Mouse (Mus musculus): Measurements from ENCODE around the gene Ednrb. TPM values are rescaled to one million over a fixed set of nuclear protein-coding genes. Genes with fewer than 3 reads are reported as not detected.
A peak's percentile ranks its signal among the peaks of the same experiment; 100 is the strongest.

Gene Ednrb
- polyA plus RNA-seq (2016; fragmentation: Nextera tagmentation; extraction: Ambion mirVana), result 120 and 130 TPM in 2 replicates

- Histone ChIP-seq H3K27me3 (replicated peaks) (no peaks in the 10 kb centered on the region), H3K4me2 (peak within 1 kb of the TSS; percentile 98), H3K36me3 (no peaks in the 10 kb centered on the region), H3K9me3 (replicated peaks) (no peaks in the 10 kb centered on the region), H3K4me3 (peak within 1 kb of the TSS; percentile 68), H3K4me1 (replicated peaks) (peaks cover 12% of the 10 kb centered on the region), H3K27ac (ENCODE audit: poor library complexity, severe bottlenecking) (peak within 1 kb of the TSS; percentile 88), H3K9ac (peak within 1 kb of the TSS; percentile 80)
- peak; percentile 77 for ATAC-seq (ENCODE audit: insufficient number of reproducible peaks, low FRiP score)
- WGBS, result under 1% methylated on average over 24 of the region's 24 CpGs
Measured at GRCm38 (mm10) chr14:103844011-103844549, at the start of gene Ednrb. Gene Ednrb, minus strand, starts transcription at chr14:103844402.

GRCm38 (mm10) chr14:103892411-103892938 is 48.3 kb upstream of the Ednrb start:
- no peak overlapping the region for H3K9ac ChIP-seq
- no peaks in the 10 kb centered on the region for H3K27me3 ChIP-seq (replicated peaks)
- H3K27ac ChIP-seq (ENCODE audit: poor library complexity, severe bottlenecking), result no peak overlapping the region
- no peaks in the 10 kb centered on the region for H3K36me3 ChIP-seq
- H3K9me3 ChIP-seq (replicated peaks), result no peaks in the 10 kb centered on the region
- ATAC-seq (ENCODE audit: insufficient number of reproducible peaks, low FRiP score), result peak; percentile 67; the same call in 1 of the 2 replicates
- no peak overlapping the region for H3K4me2 ChIP-seq
- H3K4me1 ChIP-seq (replicated peaks), result no peaks in the 10 kb centered on the region
- 53% methylated on average over 8 of the region's 8 CpGs for WGBS
- H3K4me3 ChIP-seq, result no peak overlapping the region

GRCm38 (mm10) chr14:103890761-103891160 is 46.6 kb upstream of the Ednrb start:
- Histone ChIP-seq H3K9ac (no peak overlapping the region), H3K27ac (ENCODE audit: poor library complexity, severe bottlenecking) (no peak overlapping the region), H3K4me2 (no peak overlapping the region), H3K27me3 (replicated peaks) (no peaks in the 10 kb centered on the region), H3K4me3 (no peak overlapping the region), H3K9me3 (replicated peaks) (no peaks in the 10 kb centered on the region), H3K36me3 (no peaks in the 10 kb centered on the region), H3K4me1 (replicated peaks) (no peaks in the 10 kb centered on the region)
- 71% methylated on average over 4 of the region's 4 CpGs for WGBS
- no peak for ATAC-seq (ENCODE audit: insufficient number of reproducible peaks, low FRiP score)

GRCm38 (mm10) chr14:103884892-103885575 is 40.8 kb upstream of the Ednrb start:
- WGBS, result 34% methylated on average over 7 of the region's 7 CpGs
- Histone ChIP-seq H3K9ac (no peak overlapping the region), H3K4me1 (replicated peaks) (0 out of 2 replicates have a peak, but pooled peaks cover 2% of the 10 kb centered on the region), H3K27ac (ENCODE audit: poor library complexity, severe bottlenecking) (no peak overlapping the region), H3K9me3 (replicated peaks) (no peaks in the 10 kb centered on the region), H3K36me3 (no peaks in the 10 kb centered on the region), H3K4me2 (no peak overlapping the region), H3K27me3 (replicated peaks) (no peaks in the 10 kb centered on the region), H3K4me3 (no peak overlapping the region)
- ATAC-seq (ENCODE audit: insufficient number of reproducible peaks, low FRiP score), result peak; percentile 88

GRCm38 (mm10) chr14:103882943-103883342 is 38.7 kb upstream of the Ednrb start:
- 80% methylated on average over 3 of the region's 3 CpGs for WGBS
- no peak overlapping the region for H3K27ac ChIP-seq (ENCODE audit: poor library complexity, severe bottlenecking)
- no peak overlapping the region for H3K4me3 ChIP-seq
- H3K36me3 ChIP-seq, result no peaks in the 10 kb centered on the region
- no peaks in the 10 kb centered on the region for H3K9me3 ChIP-seq (replicated peaks)
- no peaks in the 10 kb centered on the region for H3K27me3 ChIP-seq (replicated peaks)
- no peak for ATAC-seq (ENCODE audit: insufficient number of reproducible peaks, low FRiP score)
- no peak overlapping the region for H3K4me2 ChIP-seq
- H3K9ac ChIP-seq, result no peak overlapping the region
- 0 out of 2 replicates have a peak, but pooled peaks cover 2% of the 10 kb centered on the region for H3K4me1 ChIP-seq (replicated peaks)

- no peaks in the 10 kb centered on the region for H3K36me3 ChIP-seq
- H3K9ac ChIP-seq, result no peak overlapping the region
- 82% methylated on average over 2 of the region's 2 CpGs for WGBS
- H3K27me3 ChIP-seq (replicated peaks), result no peaks in the 10 kb centered on the region
- ATAC-seq (ENCODE audit: insufficient number of reproducible peaks, low FRiP score), result no peak
- H3K9me3 ChIP-seq (replicated peaks), result no peaks in the 10 kb centered on the region
- no peak overlapping the region for H3K27ac ChIP-seq (ENCODE audit: poor library complexity, severe bottlenecking)
- H3K4me1 ChIP-seq (replicated peaks), result no peaks in the 10 kb centered on the region
- H3K4me2 ChIP-seq, result no peak overlapping the region
- H3K4me3 ChIP-seq, result no peak overlapping the region
Measured at GRCm38 (mm10) chr14:103877117-103877516, 32.9 kb upstream of the Ednrb start.

- no peaks in the 10 kb centered on the region for H3K4me1 ChIP-seq (replicated peaks)
- no peak overlapping the region for H3K9ac ChIP-seq
- H3K9me3 ChIP-seq (replicated peaks), result no peaks in the 10 kb centered on the region
- no peaks in the 10 kb centered on the region for H3K36me3 ChIP-seq
- no peak overlapping the region for H3K27ac ChIP-seq (ENCODE audit: poor library complexity, severe bottlenecking)
- no peak for ATAC-seq (ENCODE audit: insufficient number of reproducible peaks, low FRiP score)
- 73% methylated on average over 3 of the region's 3 CpGs for WGBS
- no peak overlapping the region for H3K4me3 ChIP-seq
- no peaks in the 10 kb centered on the region for H3K27me3 ChIP-seq (replicated peaks)
- no peak overlapping the region for H3K4me2 ChIP-seq
Measured at GRCm38 (mm10) chr14:103876598-103876997, 32.4 kb upstream of the Ednrb start.

- no peak overlapping the region for H3K4me2 ChIP-seq
- no peak for ATAC-seq (ENCODE audit: insufficient number of reproducible peaks, low FRiP score)
- no peak overlapping the region for H3K4me3 ChIP-seq
- 86% methylated on average over 2 of the region's 2 CpGs for WGBS
- no peaks in the 10 kb centered on the region for H3K27me3 ChIP-seq (replicated peaks)
- H3K36me3 ChIP-seq, result no peaks in the 10 kb centered on the region
- H3K9me3 ChIP-seq (replicated peaks), result no peaks in the 10 kb centered on the region
- H3K9ac ChIP-seq, result no peak overlapping the region
- no peaks in the 10 kb centered on the region for H3K4me1 ChIP-seq (replicated peaks)
- no peak overlapping the region for H3K27ac ChIP-seq (ENCODE audit: poor library complexity, severe bottlenecking)
Measured at GRCm38 (mm10) chr14:103866636-103867035, 22.4 kb upstream of the Ednrb start.

- no peak for ATAC-seq (ENCODE audit: insufficient number of reproducible peaks, low FRiP score)
- 53% methylated on average over 2 of the region's 2 CpGs for WGBS
- H3K4me3 ChIP-seq, result no peak overlapping the region
Measured at GRCm38 (mm10) chr14:103865226-103865625, 21.0 kb upstream of the Ednrb start.

GRCm38 (mm10) chr14:103850071-103850845 is 6.1 kb upstream of the Ednrb start:
- H3K4me1 ChIP-seq (replicated peaks), result no peaks in the 10 kb centered on the region
- no peak overlapping the region for H3K27ac ChIP-seq (ENCODE audit: poor library complexity, severe bottlenecking)
- H3K4me3 ChIP-seq, result no peak overlapping the region
- no peaks in the 10 kb centered on the region for H3K27me3 ChIP-seq (replicated peaks)
- no peak overlapping the region for H3K4me2 ChIP-seq
- WGBS, result 78% methylated on average over 7 of the region's 7 CpGs
- H3K36me3 ChIP-seq, result no peaks in the 10 kb centered on the region
- no peak overlapping the region for H3K9ac ChIP-seq
- H3K9me3 ChIP-seq (replicated peaks), result no peaks in the 10 kb centered on the region
- ATAC-seq (ENCODE audit: insufficient number of reproducible peaks, low FRiP score), result no peak

More at GRCm38 (mm10) chr14:103865226-103865625, 21.0 kb upstream of the Ednrb start:
- Histone ChIP-seq H3K36me3 (no peaks in the 10 kb centered on the region), H3K27me3 (replicated peaks) (no peaks in the 10 kb centered on the region), H3K4me1 (replicated peaks) (no peaks in the 10 kb centered on the region), H3K9me3 (replicated peaks) (no peaks in the 10 kb centered on the region), H3K27ac (ENCODE audit: poor library complexity, severe bottlenecking) (no peak overlapping the region), H3K4me2 (no peak overlapping the region), H3K9ac (no peak overlapping the region)

GRCm38 (mm10) chr14:103845716-103846115 is 1.5 kb upstream of the Ednrb start:
- WGBS, result 85% methylated on average over 2 of the region's 2 CpGs
- Histone ChIP-seq H3K27ac (ENCODE audit: poor library complexity, severe bottlenecking) (no peak overlapping the region), H3K9me3 (replicated peaks) (no peaks in the 10 kb centered on the region), H3K36me3 (no peaks in the 10 kb centered on the region), H3K4me1 (replicated peaks) (peaks cover 12% of the 10 kb centered on the region), H3K27me3 (replicated peaks) (no peaks in the 10 kb centered on the region), H3K9ac (no peak overlapping the region), H3K4me2 (no peak overlapping the region), H3K4me3 (no peak overlapping the region)
- ATAC-seq (ENCODE audit: insufficient number of reproducible peaks, low FRiP score), result no peak
